In genomic region chr5:115266787-115267468, GRCm38 (mm10) we compare ENCODE assay signal across 1 mouse cellular context.
A peak's percentile ranks its signal among the peaks of the same experiment; 100 is the strongest.
TF ChIP-seq lines count a peak whose summit lies in the region.

No protein-coding gene starts in this region.

TF ChIP-seq in MEL, 35 proteins besides CTCF, POLR2A, EP300 and RAD21 (continued from another document):
- TF ChIP-seq NELFE (IDR thresholded peaks at IDR 0.05; ENCODE audit: low read depth, low read length), result no peak; the same call in 1 of the 2 replicates
- TF ChIP-seq ETS1 (IDR thresholded peaks at IDR 0.05; ENCODE audit: low read depth, low read length), result peak; percentile 99
- TF ChIP-seq CHD2 (IDR thresholded peaks at IDR 0.05; ENCODE audit: low read length), result no peak
- no peak for TF ChIP-seq MAX (IDR thresholded peaks at IDR 0.05; ENCODE audit: low read length)
- peak; percentile 74 for TF ChIP-seq MYC (IDR thresholded peaks at IDR 0.05; ENCODE audit: low read depth, low read length)
- 0 out of 2 replicates have a peak, but pooled peaks have one; percentile 11 for TF ChIP-seq NRF1 (IDR thresholded peaks at IDR 0.05; ENCODE audit: insufficient read depth, low read depth, low read length, poor library complexity, severe bottlenecking)
- TF ChIP-seq POLR2AphosphoS2 (IDR thresholded peaks at IDR 0.05; ENCODE audit: low read length), result peak; percentile 62; the same call in 1 of the 2 replicates
- TF ChIP-seq USF1 (IDR thresholded peaks at IDR 0.05; ENCODE audit: low read depth, low read length), result peak; percentile 8; the same call in 1 of the 2 replicates
- no peak for TF ChIP-seq CHD1 (IDR thresholded peaks at IDR 0.05; ENCODE audit: low read depth, low read length)
- TF ChIP-seq GATA1 (IDR thresholded peaks at IDR 0.05; ENCODE audit: low read depth, low read length), result peak; percentile 99
- peak; percentile 12; the same call in 1 of the 2 replicates for TF ChIP-seq SMC3 (IDR thresholded peaks at IDR 0.05; ENCODE audit: low read depth, low read length)
- TF ChIP-seq BHLHE40 (IDR thresholded peaks at IDR 0.05; ENCODE audit: borderline replicate concordance, low read depth, low read length), result peak; percentile 88
- peak; percentile 80 for TF ChIP-seq MYB (IDR thresholded peaks at IDR 0.05; ENCODE audit: low read depth, low read length)
- TF ChIP-seq POLR2AphosphoS5 (IDR thresholded peaks at IDR 0.05; ENCODE audit: borderline replicate concordance, low read depth, low read length), result no peak
- TF ChIP-seq JUND (IDR thresholded peaks at IDR 0.05; ENCODE audit: low read depth, low read length), result 0 out of 2 replicates have a peak, but pooled peaks have one; percentile 37
- peak; percentile 96 for TF ChIP-seq SIN3A (IDR thresholded peaks at IDR 0.05; ENCODE audit: low read length)
- peak; percentile 99 for TF ChIP-seq TAL1 (IDR thresholded peaks at IDR 0.05; ENCODE audit: low read length)
- peak; percentile 63; the same call in 1 of the 2 replicates for TF ChIP-seq MAZ (IDR thresholded peaks at IDR 0.05; ENCODE audit: low read depth, low read length)
- peak; percentile 66 for TF ChIP-seq HCFC1 (IDR thresholded peaks at IDR 0.05; ENCODE audit: low read depth, low read length)
- no peak for TF ChIP-seq GABPA (IDR thresholded peaks at IDR 0.05; ENCODE audit: low read depth, low read length)
- TF ChIP-seq ZNF384 (IDR thresholded peaks at IDR 0.05; ENCODE audit: low read depth, low read length), result peak; percentile 98
- no peak for TF ChIP-seq USF2 (IDR thresholded peaks at IDR 0.05; ENCODE audit: borderline replicate concordance in 1 of 2, insufficient read depth in 1 of 2, low read depth in 1 of 2, low read length in 2 of 2)
- TF ChIP-seq MEF2A (IDR thresholded peaks at IDR 0.05; ENCODE audit: extremely low read depth, insufficient replicate concordance, low read depth, low read length, poor library complexity, severe bottlenecking), result peak; percentile 100
- TF ChIP-seq MAFK (IDR thresholded peaks at IDR 0.05; ENCODE audit: borderline replicate concordance, low read depth, low read length), result peak; percentile 91; the same call in 1 of the 2 replicates
- peak; percentile 67; the same call in 1 of the 2 replicates for TF ChIP-seq ZMIZ1 (IDR thresholded peaks at IDR 0.05; ENCODE audit: low read depth, low read length)
- TF ChIP-seq UBTF (IDR thresholded peaks at IDR 0.05; ENCODE audit: borderline replicate concordance, insufficient read depth, low read depth, low read length), result no peak
- peak; percentile 99 for TF ChIP-seq RCOR1 (IDR thresholded peaks at IDR 0.05; ENCODE audit: low read depth, low read length)
- TF ChIP-seq KAT2A (conservative IDR thresholded peaks at IDR 0.05; ENCODE audit: low read depth, low read length), result 0 out of 2 replicates have a peak, but pooled peaks have one; percentile 39
- TF ChIP-seq MXI1 (IDR thresholded peaks at IDR 0.05; ENCODE audit: low read depth, low read length), result peak; percentile 56
- 0 out of 2 replicates have a peak, but pooled peaks have one; percentile 44 for TF ChIP-seq ELF1 (IDR thresholded peaks at IDR 0.05; ENCODE audit: low read depth, low read length)
- peak; percentile 17; the same call in 1 of the 2 replicates for TF ChIP-seq ZC3H11A (IDR thresholded peaks at IDR 0.05; ENCODE audit: low read depth, low read length)
- TF ChIP-seq E2F4 (IDR thresholded peaks at IDR 0.05; ENCODE audit: borderline replicate concordance, low read depth, low read length), result no peak
- peak; percentile 100 for TF ChIP-seq TCF12 (IDR thresholded peaks at IDR 0.05; ENCODE audit: low read depth, low read length)
TF ChIP-seq in MEL: peak in this region for 25.
